Mouse (Mus musculus): ENCODE measurements around the gene Prkcq.

DNA sequence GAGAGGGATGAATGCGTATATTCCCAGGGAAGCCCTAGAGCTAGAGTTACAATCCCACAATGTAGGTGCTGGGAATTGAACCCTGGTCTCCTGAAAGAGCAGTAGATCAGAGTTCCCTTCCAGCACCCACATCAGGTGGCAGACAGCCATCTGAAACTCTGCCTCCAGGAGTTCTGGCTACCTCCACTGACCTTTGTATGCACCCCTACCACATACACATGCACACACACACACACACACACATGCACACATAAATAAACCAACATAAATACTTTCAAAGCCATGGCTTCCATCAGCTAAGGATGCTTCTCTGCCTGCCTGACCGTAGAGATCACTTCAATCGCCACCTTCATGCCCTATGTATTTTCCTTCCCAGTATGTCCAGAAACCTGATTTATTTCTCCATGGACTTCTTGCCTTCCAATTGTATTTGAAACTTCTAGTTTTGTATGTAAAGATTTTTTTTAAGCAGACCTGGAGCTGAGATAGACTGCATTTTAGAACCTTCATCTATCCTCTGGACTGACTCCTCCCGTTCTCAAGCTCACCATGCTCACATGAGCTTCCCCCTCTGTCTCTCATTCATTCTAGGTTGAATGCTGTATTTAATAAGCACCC, 17.4 kb downstream of the Prkcq start:
- TF ChIP-seq TAL1 (IDR thresholded peaks at IDR 0.05; ENCODE audit: low read length): no peak
- no peak for TF ChIP-seq GATA1 (IDR thresholded peaks at IDR 0.05; ENCODE audit: low read length)

All from erythroblast, embryonic 14.5 days (primary cell).